ENCODE assay signal across 8 mouse cellular contexts in genomic region chr9:57503622-57504380, GRCm38 (mm10). TPM values are rescaled to one million over a fixed set of nuclear protein-coding genes. Genes with fewer than 3 reads are reported as not detected.
A peak's percentile ranks its signal among the peaks of the same experiment; 100 is the strongest.
DNase-seq lines count a peak whose midpoint lies in the region; ATAC-seq and TF ChIP-seq lines count a peak whose summit lies in the region.

TSS of gene Rpp25 (plus strand) at chr9:57504026.

- H3K9ac ChIP-seq in forebrain, embryonic 11.5 days (ENCODE audit: low read length): peak within 1 kb of the TSS; percentile 35; the same call in 1 of the 2 replicates
- peak within 1 kb of the TSS; percentile 72 for H3K9ac ChIP-seq in heart, embryonic 16.5 days (ENCODE audit: low read length)
- no peak within 1 kb of the TSS for H3K9ac ChIP-seq in liver, postnatal 0 days (replicated peaks)

- H3K4me3 ChIP-seq in forebrain, embryonic 11.5 days (ENCODE audit: low read depth, low read length): peak within 1 kb of the TSS; percentile 33
- H3K4me3 ChIP-seq in heart, embryonic 16.5 days (ENCODE audit: low read length): peak within 1 kb of the TSS; percentile 62
- peak within 1 kb of the TSS; percentile 46 for H3K4me3 ChIP-seq in liver, postnatal 0 days (ENCODE audit: low read depth, low read length)

- peak; percentile 69; the same call in 1 of the 2 replicates for ATAC-seq in forebrain, embryonic 11.5 days (replicated peaks; ENCODE audit: low FRiP score)
- peak; percentile 68 for ATAC-seq in heart, embryonic 16.5 days (replicated peaks; ENCODE audit: extremely low read depth, insufficient read depth, low FRiP score)
- ATAC-seq in liver, postnatal 0 days: peak; percentile 28; the same call in 1 of the 2 replicates

- H3K4me2 ChIP-seq in forebrain, embryonic 11.5 days (ENCODE audit: low read depth, low read length, severe bottlenecking): peak within 1 kb of the TSS; percentile 62
- peak within 1 kb of the TSS; percentile 99 for H3K4me2 ChIP-seq in heart, embryonic 16.5 days (ENCODE audit: low read depth, low read length)
- peak within 1 kb of the TSS; percentile 76 for H3K4me2 ChIP-seq in liver, postnatal 0 days (ENCODE audit: low read depth, low read length)

- no peaks in the 10 kb centered on the region for H3K9me3 ChIP-seq in forebrain, embryonic 11.5 days (ENCODE audit: control insufficient read depth, low read length)
- no peaks in the 10 kb centered on the region for H3K9me3 ChIP-seq in heart, embryonic 16.5 days (replicated peaks; ENCODE audit: control insufficient read depth, low read length)
- no peaks in the 10 kb centered on the region for H3K9me3 ChIP-seq in liver, postnatal 0 days (ENCODE audit: low read length)

- under 1% methylated on average over 46 of the region's 46 CpGs for WGBS in forebrain, embryonic 11.5 days
- whole genome bisulfite sequencing in heart, embryonic 16.5 days: under 1% methylated on average over 46 of the region's 46 CpGs
- whole genome bisulfite sequencing in liver, postnatal 0 days (ENCODE audit: insufficient replicate concordance): 2% methylated on average over 46 of the region's 46 CpGs

- peak; percentile 16 for DNase-seq in thymus, postnatal 14 days
- no peak for DNase-seq in thymus, postnatal 25 days
- peak; percentile 76 for DNase-seq in forebrain, embryonic 11.5 days (ENCODE audit: low spot score)
- DNase-seq in kidney, postnatal 10 days: peak; percentile 83
- peak; percentile 56 for DNase-seq in liver, postnatal 0 days
- DNase-seq in retina, embryonic 14.5 days (ENCODE audit: low spot score): peak; percentile 64
- no peak for DNase-seq in cerebellum, adult 11 months

- peaks cover 34% of the 10 kb centered on the region for H3K4me1 ChIP-seq in forebrain, embryonic 11.5 days (replicated peaks; ENCODE audit: control insufficient read depth, insufficient read depth, low read length)
- H3K4me1 ChIP-seq in heart, embryonic 16.5 days (ENCODE audit: control insufficient read depth, insufficient read depth, low read length): peaks cover 42% of the 10 kb centered on the region
- H3K4me1 ChIP-seq in liver, postnatal 0 days (ENCODE audit: insufficient read depth): peaks cover 29% of the 10 kb centered on the region

- H3K27ac ChIP-seq in forebrain, embryonic 11.5 days (ENCODE audit: low read depth, low read length): no peak within 1 kb of the TSS
- peak within 1 kb of the TSS; percentile 82; the same call in 1 of the 2 replicates for H3K27ac ChIP-seq in heart, embryonic 16.5 days (ENCODE audit: low read length)
- H3K27ac ChIP-seq in liver, postnatal 0 days (ENCODE audit: low read depth): no peak within 1 kb of the TSS

- peaks cover 69% of the 10 kb centered on the region for H3K27me3 ChIP-seq in forebrain, embryonic 11.5 days (ENCODE audit: control insufficient read depth, insufficient read depth, low read length)
- peaks cover 43% of the 10 kb centered on the region for H3K27me3 ChIP-seq in heart, embryonic 16.5 days (ENCODE audit: control insufficient read depth, insufficient read depth, low read length)
- peaks cover 60% of the 10 kb centered on the region for H3K27me3 ChIP-seq in liver, postnatal 0 days (ENCODE audit: insufficient read depth, low read length)

- TF ChIP-seq CTCF in liver, postnatal 0 days (IDR thresholded peaks at IDR 0.05; ENCODE audit: low read depth): no peak

- no peak for TF ChIP-seq EP300 in liver, postnatal 0 days (IDR thresholded peaks at IDR 0.05; ENCODE audit: low read depth)

- no peaks in the 10 kb centered on the region for H3K36me3 ChIP-seq in forebrain, embryonic 11.5 days (ENCODE audit: control insufficient read depth, insufficient read depth, low read length)
- no peaks in the 10 kb centered on the region for H3K36me3 ChIP-seq in heart, embryonic 16.5 days (ENCODE audit: control insufficient read depth, insufficient read depth)
- H3K36me3 ChIP-seq in liver, postnatal 0 days (replicated peaks; ENCODE audit: insufficient read depth, low read length): no peaks in the 10 kb centered on the region

RNA-seq across cellular contexts. Expression of gene Rpp25, which starts in this region (rescaled TPM):
- polyA plus RNA-seq in forebrain, embryonic 11.5 days (2014; fragmentation: Nextera tagmentation; extraction: Ambion mirVana): 1.5 and 3.4 TPM in 2 replicates
- polyA plus RNA-seq in heart, embryonic 16.5 days (2015; fragmentation: Nextera tagmentation; extraction: Ambion mirVana): 11.5 and 15.9 TPM in 2 replicates
- 0.48 and 0.67 TPM in 2 replicates for polyA plus RNA-seq in liver, postnatal 0 days (2015; fragmentation: Nextera tagmentation; extraction: Ambion mirVana)

Comparison
In these comparisons a context has a peak if more than half of its experiments do, and no peak if none do; other contexts are left out.
1. DNase-seq: peak in thymus, postnatal 14 days (single experiment), forebrain, embryonic 11.5 days (single experiment), kidney, postnatal 10 days (single experiment) and retina, embryonic 14.5 days (single experiment); none in thymus, postnatal 25 days (single experiment) and cerebellum, adult 11 months (single experiment).
2. Peak in DNase-seq, ATAC-seq, H3K4me3 ChIP-seq and H3K4me2 ChIP-seq in liver, postnatal 0 days; RNA of the gene not detected or under 1 TPM.
3. Peak in every context shown above with its lines, with median percentiles within 50 percentile points of each other: ATAC-seq, H3K4me2 ChIP-seq and H3K4me3 ChIP-seq.